In the genomic region with DNA sequence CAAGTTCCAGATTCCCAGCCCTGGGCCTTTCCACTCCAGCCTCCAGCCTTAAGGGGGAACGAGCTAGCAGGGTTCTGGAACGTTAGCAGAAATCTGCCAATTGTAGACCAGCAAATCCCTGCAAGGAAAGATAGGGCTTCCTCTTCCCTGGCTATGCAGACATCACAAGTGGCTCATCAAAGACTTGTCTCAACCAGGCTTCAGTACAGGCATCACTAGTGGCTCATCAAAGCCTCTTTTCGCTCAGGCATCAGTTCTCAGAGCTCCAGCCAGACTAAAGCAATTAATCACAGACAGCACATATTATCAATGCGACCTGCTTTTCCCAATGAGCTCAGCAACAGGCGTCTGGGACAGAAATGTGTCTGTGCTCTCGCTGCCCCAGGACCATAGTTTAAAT, we compare ENCODE assay signal across 25 mouse cellular contexts. TPM values are rescaled to one million over a fixed set of nuclear protein-coding genes. Genes with fewer than 3 reads are reported as not detected.
"Had no signal": no experiment of that assay in that cellular context is flagged by ENCODE, and none has a peak within 500 bp of the region (broad histone marks: within the 10 kb centered on the region; RNA-seq: fewer than 3 reads in every experiment).

No protein-coding gene starts in this region.

- H3K27me3 ChIP-seq: heart, embryonic 12.5 days; hindbrain, embryonic 15.5 days; limb, embryonic 13.5 days; limb, embryonic 15.5 days had no signal

- H3K9ac ChIP-seq: heart, embryonic 12.5 days; hindbrain, embryonic 12.5 days; hindbrain, embryonic 15.5 days; limb, embryonic 13.5 days; limb, embryonic 15.5 days; liver, embryonic 12.5 days; liver, embryonic 14.5 days had no signal

- H3K36me3 ChIP-seq: heart, embryonic 12.5 days; hindbrain, embryonic 12.5 days; hindbrain, embryonic 15.5 days; limb, embryonic 13.5 days; limb, embryonic 15.5 days; liver, embryonic 12.5 days had no signal

- H3K9me3 ChIP-seq: hindbrain, embryonic 12.5 days; hindbrain, embryonic 15.5 days had no signal

- H3K4me1 ChIP-seq: hindbrain, embryonic 15.5 days; limb, embryonic 13.5 days; liver, embryonic 12.5 days had no signal

- ATAC-seq: hindbrain, postnatal 0 days; intestine, embryonic 16.5 days; liver, embryonic 12.5 days had no signal

- DNase-seq: gastrocnemius, adult 2 months; gastrocnemius, postnatal 10 days; gastrocnemius, postnatal 25 days; heart, adult 18-20 months; heart, postnatal 10 days; heart, postnatal 4 days; kidney, adult 11 months; kidney, adult 8-10 months; kidney, postnatal 10 days; kidney, postnatal 25 days; kidney, postnatal 4 days; left cerebral cortex, postnatal 4 days had no signal

- H3K4me3 ChIP-seq: gastrocnemius, adult 2 months; heart, embryonic 12.5 days; hindbrain, embryonic 10.5 days; hindbrain, embryonic 12.5 days; hindbrain, embryonic 15.5 days; layer of hippocampus, adult 2 months; limb, embryonic 13.5 days; limb, embryonic 15.5 days; liver, embryonic 12.5 days had no signal

- H3K27ac ChIP-seq: gastrocnemius, adult 2 months; hindbrain, embryonic 10.5 days; hindbrain, embryonic 12.5 days; hindbrain, embryonic 15.5 days; hindbrain, postnatal 0 days; layer of hippocampus, adult 2 months; limb, embryonic 13.5 days; limb, embryonic 15.5 days; liver, embryonic 12.5 days; liver, embryonic 14.5 days had no signal

- H3K4me2 ChIP-seq: heart, embryonic 12.5 days; hindbrain, embryonic 12.5 days; hindbrain, embryonic 15.5 days; limb, embryonic 13.5 days; limb, embryonic 15.5 days; liver, embryonic 12.5 days had no signal

RNA-seq across cellular contexts. Expression of a gene that starts 38.4 kb away (rescaled TPM):
- polyA plus RNA-seq: limb, embryonic 13.5 days; liver, adult 2 months; liver, embryonic 12.5 days; liver, embryonic 16.5 days had no signal
